Mouse (Mus musculus) ovary, postnatal 36 days (tissue): ENCODE measurements at regions not wholly inside any gene's neighbourhood (a gene's known extent, or its start where the extent isn't known, plus 50 kb on each side); places are given as distances from the start of the nearest gene placed in this dataset.

Source experiments
- DNase-seq: peaks from one replicate; pipeline ENCODE4 v3.0.0; 2022; ENCODE audit warnings: low spot score, mixed read lengths

DNA sequence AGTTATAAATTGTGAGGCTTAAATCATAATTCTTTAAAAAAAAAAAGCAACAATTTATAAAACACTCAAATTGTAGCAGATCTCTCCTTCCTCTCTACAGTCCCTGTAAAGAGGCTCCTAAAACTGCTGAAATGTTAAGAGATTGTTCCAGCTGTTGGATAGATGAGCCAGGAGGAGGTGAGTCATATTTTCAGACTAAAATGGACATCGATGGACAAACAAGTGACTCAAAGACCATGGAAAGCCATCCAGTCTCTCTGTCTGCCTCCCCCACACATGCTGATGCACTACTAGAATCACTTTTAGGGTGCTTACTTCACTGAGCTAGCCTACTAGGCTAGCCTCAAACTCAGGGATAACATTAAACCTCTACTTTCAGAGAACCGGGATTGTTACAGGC, 561.5 kb downstream of the Tmem114 start:
- DNase-seq = no peak

DNA sequence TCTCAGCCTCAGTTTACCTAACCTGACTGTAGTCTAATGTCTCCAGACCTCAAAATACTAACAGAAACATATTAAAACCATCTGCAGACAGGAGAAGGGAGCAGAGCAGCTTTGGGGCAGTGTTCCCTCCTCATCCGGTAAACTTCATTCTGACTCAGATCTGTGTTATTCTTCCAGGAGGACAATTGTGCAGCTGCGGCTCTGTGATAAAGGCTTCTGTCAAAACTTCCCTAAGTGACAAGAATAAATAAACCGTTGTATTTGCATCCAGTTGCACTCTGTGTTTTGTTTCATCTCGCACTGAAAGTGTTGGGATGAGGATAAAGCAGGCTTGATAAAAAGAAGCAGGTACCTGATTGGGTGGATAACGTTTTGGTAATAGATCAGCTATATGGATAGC, 585.8 kb downstream of the Tmem114 start:
- no peak for DNase-seq

DNA sequence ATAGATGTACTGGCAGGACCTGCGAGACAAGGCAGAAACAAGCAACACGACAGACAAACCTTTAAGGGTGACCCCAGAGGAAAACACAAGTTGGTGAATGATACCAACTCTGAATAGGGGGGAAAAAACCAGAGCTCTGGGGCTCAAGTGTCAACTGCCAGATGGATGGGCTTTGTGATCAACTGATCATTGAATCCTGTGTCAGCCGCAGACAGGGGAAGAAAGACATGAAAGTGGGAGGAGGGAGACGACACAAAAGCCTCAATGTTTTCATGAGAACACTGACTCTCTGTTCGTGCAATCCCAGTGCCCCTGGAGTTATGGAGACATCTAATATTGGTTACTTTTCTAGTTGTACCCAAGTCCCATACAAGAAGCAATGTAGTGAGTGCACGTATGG, 593.8 kb downstream of the Tmem114 start:
- DNase-seq = no peak

DNA sequence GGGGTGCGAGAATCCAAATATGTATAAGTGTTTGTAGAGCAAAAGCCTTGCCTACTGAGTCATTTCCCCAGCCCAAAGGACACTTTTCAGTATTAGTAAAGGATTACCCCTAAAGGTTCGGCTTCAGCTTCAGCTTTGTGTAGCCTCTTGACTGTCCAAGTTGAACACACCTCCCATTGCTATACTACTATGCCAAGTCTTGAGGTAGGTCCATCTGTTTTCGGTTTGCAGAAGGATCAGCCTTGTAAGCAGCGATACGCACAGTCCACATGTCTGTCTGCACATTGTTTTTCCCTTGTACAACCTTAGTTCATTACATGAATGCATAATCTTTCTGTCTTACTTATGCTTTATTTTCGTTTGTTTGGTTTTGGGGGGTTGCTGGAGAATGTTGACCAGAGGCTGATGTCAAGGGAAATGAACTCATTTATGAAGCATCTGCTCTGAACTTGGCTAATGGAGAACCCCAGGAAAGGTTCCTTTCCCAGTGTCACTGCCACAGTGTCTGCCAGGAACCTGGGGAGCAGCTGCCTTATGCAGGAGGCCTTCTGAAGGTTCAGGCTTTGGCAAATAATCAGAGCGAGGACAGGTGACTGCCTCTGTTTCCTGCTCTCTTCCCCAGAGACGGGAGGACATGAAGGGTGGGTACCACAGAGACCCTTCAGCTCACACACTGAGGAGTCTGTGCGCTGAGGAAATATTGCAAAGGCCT, 594.8 kb downstream of the Tmem114 start:
- no peak for DNase-seq

DNA sequence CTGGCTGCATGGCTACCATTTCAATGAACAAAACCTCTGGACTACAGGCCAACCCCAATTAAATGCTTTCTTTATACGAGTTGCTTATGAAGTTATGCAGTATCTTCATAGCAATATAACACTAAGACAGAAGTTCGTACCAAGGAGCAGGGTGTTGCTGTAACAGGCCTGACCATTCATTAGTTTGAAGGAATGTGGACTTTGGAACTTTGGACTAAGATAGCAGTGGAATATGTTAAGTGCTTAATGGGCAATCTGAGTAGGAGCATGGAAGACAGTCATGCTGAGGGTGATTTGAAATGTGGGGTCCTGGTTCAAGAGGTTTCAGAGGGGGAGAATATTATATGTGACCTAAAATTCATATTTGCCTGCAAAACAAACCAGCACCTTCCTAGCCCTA, 623.8 kb downstream of the Tmem114 start:
- DNase-seq = no peak

DNA sequence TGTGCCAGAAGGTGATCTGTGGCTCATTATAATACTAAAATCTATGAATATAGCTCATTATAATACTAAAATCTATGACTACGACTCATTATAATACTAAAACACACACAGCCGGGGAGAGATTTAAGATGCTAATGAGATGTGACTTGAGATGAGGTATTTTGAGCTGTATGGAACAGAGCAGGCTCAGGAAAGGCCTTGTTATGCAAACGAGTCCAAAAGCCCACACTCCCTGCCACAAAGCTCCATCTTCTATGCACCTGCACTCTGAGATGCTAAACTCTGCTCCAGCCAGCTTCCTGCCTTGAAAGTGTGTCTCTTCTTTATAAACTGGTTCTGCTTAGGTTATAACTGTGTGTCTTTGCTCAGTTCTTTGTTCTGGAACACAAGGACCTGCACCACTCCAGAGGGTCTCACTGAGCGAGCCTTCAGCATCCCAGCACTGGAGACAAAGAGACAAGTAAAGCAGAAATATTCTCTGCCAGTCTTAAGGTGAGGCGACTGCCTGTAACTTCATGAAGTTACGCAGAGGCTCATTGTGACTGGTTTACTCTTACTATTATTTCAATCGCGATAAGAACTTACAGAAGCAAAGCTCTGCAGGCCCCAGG, 627.7 kb downstream of the Tmem114 start:
- DNase-seq = no peak

DNA sequence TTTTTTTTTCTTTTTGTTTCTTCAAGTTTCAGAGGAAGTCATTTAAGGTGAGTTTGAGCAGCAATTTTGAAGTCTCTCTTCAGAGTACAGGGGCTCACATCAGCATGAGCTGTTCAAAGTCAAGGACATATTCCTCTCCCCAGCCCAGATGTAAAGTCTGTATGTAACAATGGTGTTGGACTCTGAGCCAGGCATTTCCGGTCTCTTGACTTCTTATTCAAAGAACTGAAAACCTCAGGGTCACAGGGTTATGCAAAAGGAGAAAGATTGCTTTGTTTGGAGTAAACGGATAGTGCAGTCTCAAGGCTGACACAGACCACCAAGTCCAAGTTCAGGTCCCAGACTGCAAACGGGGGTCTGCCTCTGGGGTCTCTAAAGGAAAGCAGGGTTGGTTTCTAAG, 629.4 kb downstream of the Tmem114 start:
- no peak for DNase-seq

DNA sequence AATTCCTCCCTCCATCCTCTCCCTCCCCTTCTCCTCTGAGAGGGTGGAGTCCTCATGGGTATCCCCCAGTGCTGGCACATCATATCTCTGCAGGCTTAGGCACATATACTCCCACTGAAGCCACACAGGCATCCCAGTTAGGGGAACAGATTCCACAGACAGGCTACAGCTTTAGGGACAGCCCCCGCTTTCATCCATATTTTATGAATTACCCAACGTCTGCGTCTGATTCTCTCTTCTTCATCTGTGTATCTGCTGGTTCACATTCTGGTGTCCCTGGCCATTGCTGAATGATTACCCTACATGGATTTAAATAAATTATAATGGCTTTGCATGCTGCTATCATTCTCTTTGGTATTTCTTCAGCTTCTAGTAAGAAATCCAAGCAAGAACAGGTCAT, 632.4 kb downstream of the Tmem114 start:
- DNase-seq = no peak

DNA sequence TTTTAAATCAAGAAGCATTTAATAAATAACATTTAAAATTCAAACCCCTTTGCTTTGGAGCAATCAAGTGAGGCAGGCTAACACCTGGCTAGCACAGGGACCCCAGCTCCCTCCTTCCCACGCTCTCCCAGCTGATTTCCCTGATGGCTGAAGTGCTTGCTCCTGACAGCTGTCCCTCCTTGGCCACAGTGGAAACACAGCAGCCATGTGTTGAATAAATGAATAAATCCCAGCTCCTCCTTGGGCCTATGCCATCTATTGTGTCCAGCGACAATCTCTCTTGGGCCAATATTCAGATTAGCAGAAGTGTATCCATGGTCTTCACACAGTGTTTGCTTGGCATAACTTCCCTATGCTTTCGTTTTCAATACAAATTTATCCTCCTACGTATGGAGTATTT, 634.7 kb downstream of the Tmem114 start:
- DNase-seq = no peak

DNA sequence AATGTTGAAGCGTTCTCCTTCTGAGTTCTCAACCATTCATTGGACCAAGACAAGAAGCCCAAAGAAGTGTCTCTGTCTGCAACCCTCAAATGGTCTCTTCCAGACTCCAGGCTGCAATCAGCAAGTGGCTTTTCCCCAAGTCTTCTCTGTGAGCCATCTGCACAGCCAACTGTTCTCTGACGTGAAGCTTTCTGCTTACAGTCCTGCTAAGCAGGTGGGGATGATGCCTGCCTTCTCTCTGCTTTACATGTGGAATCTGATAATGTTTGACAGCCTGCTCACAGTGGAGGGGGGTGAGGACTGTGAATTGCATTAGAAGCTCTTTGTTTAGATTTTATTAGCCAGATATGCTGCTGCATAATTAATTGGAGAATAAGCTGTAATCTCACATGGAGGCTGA, 636.7 kb downstream of the Tmem114 start:
- DNase-seq = no peak

DNA sequence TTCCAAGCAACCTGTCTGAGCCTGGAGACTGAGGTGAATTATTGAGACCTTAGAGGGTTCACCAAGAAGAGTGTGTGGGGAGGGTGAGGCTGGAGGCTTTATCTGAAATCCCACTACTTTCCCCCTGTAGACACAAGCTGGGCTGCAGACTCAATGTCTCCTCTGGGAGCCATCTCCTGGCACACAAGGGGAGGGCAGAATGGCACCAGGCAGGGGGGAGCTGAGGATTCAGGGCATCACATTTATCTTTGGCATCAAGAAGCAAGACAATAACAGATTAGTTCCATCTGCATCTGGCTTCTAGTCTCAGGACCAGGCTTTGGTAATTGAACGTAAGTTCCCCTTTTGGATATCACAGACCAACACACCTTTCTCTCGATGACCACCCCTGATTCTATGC, 643.4 kb downstream of the Tmem114 start:
- no peak for DNase-seq

DNA sequence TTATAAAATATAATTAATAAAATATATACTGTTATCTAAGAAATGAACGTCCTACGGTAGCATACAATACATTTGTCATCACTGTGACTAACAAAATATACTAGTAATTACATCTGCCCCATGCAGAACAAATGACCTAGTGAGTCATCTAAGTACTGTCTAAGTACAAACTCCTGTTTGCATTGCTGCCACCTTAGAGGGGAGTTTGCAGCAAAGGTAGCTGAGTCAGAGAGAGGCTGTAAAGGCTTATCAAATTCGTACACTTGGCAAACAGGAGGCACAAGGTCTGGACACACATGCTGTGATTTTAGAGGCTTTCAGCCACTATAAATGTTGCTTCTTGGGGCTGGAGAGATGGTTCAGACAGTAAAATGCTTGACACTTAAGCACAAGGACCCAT, 649.3 kb downstream of the Tmem114 start:
- no peak for DNase-seq

DNA sequence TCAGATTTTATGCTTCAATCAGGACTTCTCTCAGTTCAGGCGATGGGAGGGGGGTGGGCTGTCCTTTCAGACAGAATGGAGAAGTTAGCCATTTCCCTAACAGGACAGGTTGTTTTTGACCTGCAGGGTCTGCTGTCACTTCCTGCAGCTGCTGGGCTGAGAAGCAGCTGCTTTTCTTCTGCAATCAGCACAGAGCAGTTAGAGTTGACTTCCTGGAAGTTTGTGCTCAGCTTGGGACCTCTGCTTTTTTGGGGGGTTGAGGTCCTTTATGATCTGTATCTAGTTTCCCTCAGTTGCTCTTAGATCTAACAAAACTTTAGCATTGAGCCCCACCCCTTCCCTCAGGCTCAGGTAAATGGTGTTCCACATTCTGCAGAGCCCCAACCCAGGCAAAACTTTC, 656.5 kb downstream of the Tmem114 start:
- DNase-seq = no peak

DNA sequence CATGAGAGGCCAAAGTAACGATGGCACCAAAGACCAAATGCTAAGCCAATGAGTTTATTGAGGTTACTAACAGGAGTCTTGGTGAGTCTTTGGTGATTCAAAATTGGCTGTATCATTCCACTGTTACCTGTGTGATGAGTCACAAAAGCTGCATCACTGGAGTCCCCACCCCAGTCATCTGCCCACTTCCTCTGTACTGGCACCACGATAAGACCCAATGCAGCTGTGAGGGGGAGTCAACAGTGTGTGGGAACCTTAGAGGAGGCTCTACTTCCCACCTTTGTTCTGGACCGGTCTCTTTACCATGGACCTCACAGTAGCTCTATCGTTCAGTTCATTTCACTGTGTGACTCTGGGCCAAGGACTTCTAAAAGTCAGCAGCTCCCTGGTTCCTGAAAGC, 657.2 kb downstream of the Tmem114 start:
- DNase-seq = no peak

DNA sequence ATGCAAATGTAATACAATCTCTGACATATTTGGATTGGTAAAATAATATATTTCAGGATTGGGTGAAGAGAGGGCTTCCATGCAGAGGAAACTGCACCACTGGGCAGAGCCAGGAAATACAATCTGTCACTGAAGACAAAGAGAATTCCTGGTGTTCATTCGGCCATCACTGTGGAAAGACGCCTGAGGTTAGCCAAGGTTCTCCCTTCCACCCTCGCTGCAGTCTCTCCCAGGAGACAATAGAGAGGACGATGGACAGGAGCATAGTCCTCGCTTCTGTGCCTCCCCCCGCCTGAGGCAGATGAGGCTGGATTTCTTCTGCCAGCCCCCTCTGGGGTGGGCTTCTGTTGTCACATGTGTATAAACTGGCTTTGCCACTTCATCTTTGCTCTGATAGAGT, 660.6 kb downstream of the Tmem114 start:
- no peak for DNase-seq

DNA sequence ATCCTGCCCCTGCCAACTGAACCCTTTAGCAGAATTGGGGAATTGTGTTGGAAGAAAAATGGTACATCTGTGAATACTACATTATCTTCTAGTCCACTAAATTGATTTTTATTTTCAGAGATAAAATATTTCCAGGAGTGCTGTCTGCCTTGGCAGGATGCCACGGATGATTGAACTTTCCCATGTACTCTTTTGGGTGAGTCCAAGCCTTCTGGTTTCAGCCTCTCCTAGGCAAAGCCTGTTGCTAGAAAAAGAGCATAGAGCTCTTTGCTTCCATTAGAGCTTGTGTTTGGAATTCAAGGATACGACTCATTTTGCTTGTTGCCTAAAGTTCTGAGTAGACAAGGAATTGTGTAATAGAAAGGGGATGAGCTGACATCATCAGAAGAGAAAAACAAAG, 696.8 kb downstream of the Tmem114 start:
- DNase-seq = no peak

DNA sequence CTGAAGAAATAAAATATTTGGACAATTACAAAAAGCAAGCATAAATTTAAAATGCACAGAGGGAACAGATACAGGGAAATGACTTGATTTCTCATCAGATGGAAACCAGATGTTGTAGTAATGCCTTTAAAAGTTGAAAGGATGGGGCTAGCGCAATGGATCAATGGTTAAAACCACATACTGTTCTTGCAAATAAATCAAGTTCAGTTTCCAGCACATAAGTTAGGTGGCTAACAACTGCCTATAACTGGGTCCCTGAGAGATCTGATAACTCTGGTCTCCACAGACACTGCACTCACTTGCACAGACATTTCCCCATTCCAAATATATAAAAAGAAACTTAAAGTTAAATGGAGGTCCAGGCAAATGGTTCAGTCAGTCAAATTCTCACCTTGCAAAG, 699.7 kb downstream of the Tmem114 start:
- DNase-seq = no peak

DNA sequence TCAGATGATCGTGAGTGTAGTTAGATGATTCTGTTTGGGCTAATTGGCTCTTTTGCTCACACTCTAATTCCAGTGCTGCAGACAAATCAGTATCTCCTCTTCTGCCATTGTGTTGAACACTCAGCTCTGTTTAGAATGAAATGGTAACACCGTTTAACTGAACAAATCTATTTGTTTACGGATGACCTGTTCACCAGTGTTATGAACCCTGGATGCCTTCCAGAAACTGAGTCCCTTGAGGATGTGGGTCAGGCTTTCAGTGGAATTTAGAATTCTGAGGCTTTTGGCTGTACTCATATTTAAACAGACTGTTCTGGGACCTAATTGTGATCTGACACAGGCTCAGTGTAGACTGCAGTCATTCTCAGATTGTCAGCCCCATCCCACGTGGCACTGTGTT, 723.5 kb downstream of the Tmem114 start:
- no peak for DNase-seq

DNA sequence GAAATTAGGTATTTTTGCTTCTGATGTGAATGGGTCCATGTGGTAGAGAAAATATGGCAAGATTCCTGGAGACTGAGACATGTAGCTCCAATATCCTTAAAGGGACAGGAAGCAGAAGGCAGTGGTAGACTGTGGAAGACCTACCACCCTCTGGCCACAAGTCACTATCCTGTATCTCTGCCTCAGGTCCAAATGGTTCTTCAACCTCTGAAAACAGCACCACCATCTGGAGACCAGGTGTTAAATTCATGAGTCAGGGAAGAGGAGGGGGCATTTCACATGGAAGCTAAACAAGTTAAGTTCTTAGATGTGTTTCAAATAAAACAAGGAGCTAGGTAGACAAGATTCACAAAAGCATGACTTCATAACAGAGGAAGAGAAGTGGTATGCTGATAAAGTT, 739.5 kb downstream of the Tmem114 start:
- no peak for DNase-seq

DNA sequence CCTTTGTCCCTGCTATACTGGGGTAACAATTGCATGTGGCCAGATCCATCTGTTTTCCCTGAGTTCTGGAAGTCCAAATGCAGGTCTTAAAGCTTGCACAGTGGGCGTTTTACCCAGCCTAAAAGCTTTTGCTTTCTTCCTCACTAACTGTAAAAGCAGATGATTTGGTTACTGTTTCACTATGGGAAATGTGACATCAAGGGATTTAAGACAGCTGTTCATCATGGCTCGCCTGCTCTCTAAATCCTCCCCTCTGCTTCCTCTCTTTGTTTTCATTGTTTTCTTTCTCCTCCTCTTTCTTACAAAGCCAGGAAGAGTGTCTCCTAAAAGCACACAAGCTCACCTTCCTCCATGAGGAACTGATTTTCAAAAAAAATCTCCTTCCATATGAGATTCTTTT, 758.8 kb downstream of the Tmem114 start:
- no peak for DNase-seq

DNA sequence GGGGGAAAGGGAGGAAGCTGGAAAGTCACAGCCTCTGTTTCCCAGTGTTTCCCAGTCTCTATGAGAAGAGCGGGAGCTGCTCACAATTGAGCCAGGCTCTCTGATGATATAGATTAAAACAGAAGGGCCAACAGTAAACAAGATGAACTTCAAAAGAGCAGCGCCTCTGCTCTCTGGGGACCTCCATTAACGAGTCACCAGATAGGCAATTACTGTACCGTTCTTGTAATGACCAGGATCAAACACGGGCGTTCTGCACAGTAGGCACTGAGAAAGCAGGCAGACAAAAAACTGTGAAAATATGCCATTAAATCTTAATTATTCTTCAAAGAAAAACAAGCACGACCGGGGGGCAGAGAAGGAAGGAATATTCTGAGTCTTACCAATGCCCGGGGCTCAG, 766.8 kb downstream of the Tmem114 start:
- DNase-seq = no peak

DNA sequence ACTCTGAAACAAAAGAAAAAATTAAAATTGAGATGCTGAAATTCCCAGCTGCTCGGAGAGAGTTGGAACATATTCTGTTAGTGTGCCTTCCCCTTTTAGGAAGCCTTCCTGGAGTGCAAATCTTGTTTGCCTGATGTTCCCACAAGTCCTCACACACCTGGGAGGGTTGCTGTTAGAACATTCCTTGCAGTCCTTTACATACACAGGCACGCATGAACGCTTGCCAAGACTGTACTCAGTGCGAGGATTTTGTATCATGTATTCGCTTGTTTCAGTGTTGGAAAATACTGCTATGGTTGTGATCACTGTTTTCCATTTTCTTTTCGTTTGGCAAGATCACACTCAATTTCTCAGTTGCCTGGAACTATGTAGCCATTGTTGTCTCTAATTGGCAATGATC, 770.5 kb downstream of the Tmem114 start:
- DNase-seq = no peak

DNA sequence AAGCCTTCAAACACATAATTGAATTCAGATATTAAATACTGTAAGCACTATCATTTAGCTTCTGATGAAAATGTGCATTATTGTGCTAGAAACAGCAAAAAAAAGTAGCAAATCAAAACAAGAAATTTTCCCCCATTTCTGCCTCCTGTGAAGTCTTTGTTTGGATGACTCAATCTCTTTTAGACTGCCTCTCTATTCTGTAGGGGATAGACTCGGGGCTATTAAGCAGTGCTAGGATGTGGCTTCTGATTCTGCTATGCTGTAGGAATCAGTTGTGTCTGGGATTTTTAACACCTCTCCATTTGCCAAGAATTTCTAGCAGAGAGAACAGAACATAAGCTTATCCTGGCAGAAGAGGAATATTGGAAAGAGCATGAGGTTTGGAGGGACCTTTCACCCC, 775.2 kb downstream of the Tmem114 start:
- no peak for DNase-seq

DNA sequence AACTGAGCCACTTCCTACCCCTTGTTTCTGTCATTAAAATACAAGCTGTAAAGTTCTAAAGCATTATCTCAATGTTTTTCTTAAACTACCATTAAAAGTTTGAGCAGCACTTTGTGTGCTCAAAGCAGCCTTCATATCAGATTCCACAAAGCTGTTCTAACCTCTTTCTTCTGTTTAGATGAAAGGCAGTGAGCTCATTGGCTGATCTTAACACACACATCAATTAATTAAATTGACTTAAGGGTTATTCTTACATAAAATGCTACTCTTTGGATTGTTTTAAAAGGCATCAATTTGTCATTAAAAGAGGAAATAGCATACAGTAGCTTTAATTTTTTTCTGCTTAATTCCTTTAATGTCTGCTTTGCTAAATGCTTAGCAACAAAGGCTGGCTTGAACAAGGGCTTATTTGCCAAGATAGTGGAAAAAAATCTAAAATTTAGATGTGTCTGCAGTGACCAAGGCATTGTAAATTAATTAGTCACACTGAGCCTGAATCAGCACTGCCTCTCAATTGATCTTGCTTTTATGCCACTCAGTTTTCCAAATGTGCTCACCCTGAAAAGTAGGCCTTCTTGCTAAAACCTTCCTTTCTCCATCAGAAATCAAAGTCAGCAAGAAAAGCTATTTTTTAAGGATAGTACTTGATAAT, 777.5 kb downstream of the Tmem114 start:
- DNase-seq = no peak
